Mouse (Mus musculus) yolk sac, embryonic 10.5 days (tissue): ENCODE measurements around the gene Arrdc4.

Experiments used
- DNase-seq: peaks from one replicate; pipeline ENCODE4 v3.0.0-alpha.2; 2017; ENCODE audit warnings: low spot score

Gene Arrdc4

GRCm38 (mm10) chr7:68748761-68749635, at the start of gene Arrdc4:
Arrdc4 (minus strand) TSS chr7:68749241.
- DNase-seq, result peak; percentile 100

DNA sequence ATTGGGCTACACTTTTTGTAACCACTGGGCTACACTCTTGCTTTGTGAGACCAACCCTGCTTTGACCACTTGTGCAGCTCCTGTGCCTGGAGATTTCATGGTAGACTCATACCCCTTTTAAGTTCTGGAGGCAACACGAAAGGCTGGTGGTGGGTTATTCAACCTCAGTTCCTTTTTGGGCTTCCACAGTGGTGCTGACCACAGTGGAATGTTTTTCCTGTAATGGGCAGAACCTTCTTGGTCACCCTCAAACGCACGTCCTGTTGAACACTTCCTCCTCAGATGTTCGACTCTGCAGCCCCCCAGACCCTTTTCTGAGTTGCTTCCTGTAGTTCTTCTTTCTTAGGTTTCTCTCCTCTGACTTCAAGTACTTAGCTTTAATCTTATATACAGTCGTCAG, 46.5 kb upstream of the Arrdc4 start:
- no peak for DNase-seq

DNA sequence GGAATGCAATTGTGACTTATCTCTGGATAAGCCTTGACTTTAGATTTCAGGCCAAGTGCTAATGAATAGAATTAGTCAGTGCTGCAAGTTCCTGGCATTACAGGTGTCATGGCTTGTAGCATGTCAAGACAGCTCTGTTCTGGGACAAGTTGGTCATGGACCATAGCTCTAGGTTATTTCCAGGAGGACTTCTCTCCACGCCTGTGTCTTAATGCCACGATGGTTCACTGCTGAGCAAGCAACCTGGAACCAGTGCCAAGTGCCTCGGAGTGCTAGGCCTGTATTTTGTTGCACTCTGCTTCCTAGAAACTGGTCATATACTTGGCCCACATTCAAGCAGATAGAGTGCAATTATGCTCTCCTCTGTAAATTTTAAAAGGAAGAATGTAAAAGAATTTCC, 39.7 kb upstream of the Arrdc4 start:
- no peak for DNase-seq

DNA sequence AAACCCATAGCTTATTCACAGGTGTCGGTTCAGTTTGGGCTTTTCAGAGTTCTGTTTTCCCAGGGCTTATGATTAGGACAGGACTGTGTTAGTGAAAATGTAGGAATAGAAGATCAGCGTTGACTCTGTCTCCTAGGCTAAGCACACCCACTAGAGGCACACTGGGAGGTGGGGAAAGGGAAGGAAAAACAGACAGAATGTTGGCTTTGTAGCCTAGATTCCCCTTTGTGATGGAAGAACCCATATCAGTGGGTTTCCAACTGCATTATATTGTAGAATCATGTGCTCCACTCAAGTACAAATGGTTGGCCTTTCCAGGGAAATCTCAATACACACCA, 22.7 kb upstream of the Arrdc4 start:
- no peak for DNase-seq

GRCm38 (mm10) chr7:68770894-68771756, 22.1 kb upstream of the Arrdc4 start:
- peak; percentile 80 for DNase-seq

GRCm38 (mm10) chr7:68765926-68766325, 16.9 kb upstream of the Arrdc4 start:
- DNase-seq, result peak; percentile 61

- no peak for DNase-seq
These were observed 10.2 kb upstream of the Arrdc4 start for GRCm38 (mm10) chr7:68759148-68759724.

DNA sequence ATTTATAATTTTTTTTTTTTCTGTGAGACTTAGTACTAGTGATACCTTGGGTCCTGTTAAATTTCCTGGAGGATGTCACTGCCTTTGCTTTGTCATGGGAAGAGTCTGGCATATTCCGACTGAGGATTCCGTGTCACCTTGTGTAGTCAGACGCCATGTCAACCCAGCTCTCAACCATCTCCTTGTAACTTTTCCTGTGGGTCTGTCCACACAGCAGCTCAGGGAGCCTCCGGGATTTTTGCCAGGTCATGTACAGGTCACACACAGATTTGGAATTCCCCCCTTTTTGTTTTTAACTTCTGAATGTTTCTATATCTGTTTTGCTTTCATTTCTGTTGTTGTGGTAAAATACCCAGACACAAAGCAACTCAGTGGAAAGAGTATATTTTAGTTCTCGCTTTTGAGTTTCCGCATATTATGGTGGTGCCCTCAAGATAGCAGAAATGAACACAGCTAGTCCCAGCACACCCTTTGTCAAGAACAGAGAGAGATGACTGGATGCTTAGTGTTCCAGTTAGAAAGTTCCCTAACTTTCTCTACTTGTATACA, 7.7 kb upstream of the Arrdc4 start:
- DNase-seq, result no peak

GRCm38 (mm10) chr7:68749919-68750318, 878 bp upstream of the Arrdc4 start:
- DNase-seq, result no peak

GRCm38 (mm10) chr7:68748361-68748760, 680 bp downstream of the Arrdc4 start:
- peak; percentile 61 for DNase-seq

DNA sequence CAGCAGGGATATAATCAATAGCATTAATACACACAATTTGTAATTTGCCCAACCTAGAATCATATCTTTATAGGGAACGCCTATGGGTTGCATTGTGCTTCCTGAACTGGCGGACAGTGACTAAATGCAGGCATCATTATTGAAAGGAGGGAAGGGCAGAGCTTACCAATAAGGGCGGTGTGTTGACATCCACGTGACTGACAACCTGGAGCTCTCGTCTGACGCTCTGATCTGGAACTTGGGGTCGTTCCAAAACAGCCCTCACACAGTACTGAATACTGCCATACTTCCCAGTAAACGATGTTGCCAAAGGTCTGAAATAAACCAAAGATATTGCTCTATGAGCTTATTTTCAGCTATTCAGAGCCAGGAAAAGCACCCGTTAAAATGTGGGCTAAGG, 4.4 kb downstream of the Arrdc4 start:
- DNase-seq, result no peak

DNA sequence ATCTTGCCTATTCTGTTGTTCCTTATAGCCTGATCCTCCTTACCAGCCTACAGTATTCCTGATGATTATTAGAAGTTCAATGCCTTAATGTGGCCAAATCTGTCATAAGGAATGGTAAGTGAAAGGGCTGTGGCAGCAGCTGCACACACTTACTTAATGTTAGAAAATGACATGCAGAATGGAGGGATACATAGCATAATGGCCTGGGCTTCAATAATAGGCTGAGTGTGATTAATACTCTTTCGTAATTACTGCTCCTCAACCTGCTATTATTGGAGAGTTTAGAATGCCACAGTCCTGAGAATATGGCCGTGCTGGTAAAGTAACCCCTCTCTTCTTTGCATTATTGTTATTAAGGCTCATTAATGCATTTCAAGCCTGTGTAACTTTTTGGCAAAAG, 4.8 kb downstream of the Arrdc4 start:
- DNase-seq, result no peak

GRCm38 (mm10) chr7:68740763-68741162, 8.3 kb downstream of the Arrdc4 start:
- no peak for DNase-seq

DNA sequence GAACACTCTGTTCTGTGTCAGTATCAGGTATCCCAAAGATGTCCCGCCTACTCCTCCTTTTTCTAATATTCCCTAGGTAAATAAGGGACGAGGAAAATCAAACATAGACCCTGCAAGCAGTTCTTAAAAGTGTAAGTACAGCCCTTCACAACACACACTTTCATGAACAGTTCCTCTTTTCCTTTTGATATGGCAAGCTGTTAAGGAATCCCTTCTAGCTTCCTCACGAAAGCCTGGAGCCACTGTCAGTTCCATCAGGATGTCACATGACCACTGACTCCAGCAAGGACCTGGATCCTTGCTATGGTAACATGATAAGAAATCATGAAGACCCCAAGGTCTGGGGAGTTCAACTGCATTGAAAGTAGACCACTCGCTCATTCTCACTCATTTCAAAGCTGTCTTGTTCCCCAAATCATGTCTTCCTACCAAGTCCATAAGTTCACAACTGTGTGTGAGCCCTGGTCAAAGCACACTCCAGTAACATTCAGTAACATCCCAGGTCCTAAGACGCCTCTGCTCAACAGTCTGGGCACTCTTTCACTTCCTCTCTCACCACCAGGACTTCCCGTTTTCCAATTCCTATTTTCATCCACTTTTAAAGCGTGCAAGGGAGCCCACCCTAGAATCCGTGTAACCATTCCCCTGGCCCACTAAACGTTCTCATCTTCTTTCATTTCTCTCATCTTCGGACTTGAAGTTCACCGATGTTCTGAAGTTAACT, 10.2 kb downstream of the Arrdc4 start:
- DNase-seq, result no peak

- no peak for DNase-seq
These were observed 22.7 kb downstream of the Arrdc4 start for GRCm38 (mm10) chr7:68726380-68726779.

DNA sequence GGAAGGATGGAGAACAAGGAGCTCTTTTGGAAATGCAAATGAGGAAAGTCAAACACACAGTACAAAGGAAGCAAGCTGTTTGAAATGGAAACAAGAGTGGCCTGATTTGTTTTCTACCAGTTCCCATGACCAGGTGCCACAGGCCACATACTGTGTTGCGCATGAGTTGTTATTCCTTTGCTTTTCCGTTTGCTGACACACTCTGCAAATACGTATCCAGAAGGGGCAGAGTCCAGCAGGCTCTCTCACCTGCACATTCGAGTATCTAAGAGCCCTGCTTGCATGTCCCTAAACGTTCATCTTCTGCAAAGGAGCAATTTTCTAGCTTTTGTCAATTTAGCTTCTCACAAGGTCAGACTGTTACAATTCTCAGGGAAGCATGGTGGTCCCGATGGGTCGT, 24.3 kb downstream of the Arrdc4 start:
- DNase-seq, result peak; percentile 63

DNA sequence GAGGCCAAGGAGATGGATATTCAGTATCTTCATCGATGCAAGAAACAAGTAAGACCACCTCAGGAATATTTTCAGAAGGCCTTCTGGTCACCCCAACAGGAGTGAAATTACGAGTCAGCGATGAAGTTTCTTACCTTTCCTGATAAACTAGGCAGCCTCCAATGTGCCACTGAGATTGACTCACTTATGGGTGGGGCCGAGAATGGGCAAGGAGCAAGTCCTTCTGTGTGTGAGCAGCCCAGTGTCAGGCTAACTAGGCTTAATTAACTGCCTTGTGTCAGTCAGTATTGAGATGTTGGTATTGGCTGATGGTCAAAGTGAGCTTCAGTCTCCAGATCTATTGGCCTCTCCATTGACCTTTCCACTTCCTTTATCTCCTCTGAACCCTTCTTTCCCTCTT, 27.5 kb downstream of the Arrdc4 start:
- no peak for DNase-seq

GRCm38 (mm10) chr7:68717988-68718387, 31.1 kb downstream of the Arrdc4 start:
- DNase-seq, result no peak

GRCm38 (mm10) chr7:68717498-68717897, 31.5 kb downstream of the Arrdc4 start:
- DNase-seq, result peak; percentile 49

- no peak for DNase-seq
These were observed 32.1 kb downstream of the Arrdc4 start for GRCm38 (mm10) chr7:68716926-68717325.

GRCm38 (mm10) chr7:68712928-68713327, 36.1 kb downstream of the Arrdc4 start:
- DNase-seq, result no peak

DNA sequence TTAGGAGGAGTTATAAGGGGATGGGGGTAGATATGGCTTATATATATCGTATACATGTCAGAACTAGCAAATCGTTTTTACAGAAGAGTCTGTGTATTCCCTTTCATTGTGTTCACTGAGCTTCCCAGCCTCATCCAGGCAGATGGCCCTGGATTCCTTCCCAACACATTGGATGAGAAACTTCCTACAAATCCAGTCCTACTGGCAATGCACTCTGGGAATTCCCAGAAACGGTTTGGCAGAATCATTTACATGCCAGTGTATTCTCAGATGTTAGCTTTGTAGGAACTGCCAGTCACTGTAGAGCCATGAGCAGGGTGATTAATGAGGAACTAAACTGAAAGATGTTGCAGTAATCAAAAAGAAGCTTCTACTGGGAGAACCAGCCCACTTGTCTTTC, 36.6 kb downstream of the Arrdc4 start:
- no peak for DNase-seq
